ENCODE assay signal across 13 mouse cellular contexts in the genomic region with DNA sequence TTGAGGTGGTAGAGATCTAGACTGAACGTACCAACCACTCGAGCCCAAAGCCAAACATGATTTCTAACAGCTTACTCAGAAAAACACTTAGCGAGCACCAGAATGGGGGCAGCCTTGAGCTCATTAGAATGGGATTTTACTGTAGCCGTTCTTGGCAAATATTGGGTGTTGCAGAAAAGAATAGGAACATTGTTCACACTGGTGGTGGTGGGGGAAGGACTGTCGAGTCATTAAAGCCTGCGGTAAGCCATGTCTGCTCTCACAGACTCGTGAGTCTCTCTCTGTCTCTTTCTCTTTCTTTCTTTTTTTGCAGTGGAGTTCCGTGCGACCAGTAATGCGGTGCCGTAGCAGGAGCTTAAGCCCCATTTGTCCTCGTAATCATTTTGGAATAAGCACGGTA. TPM values are rescaled to one million over a fixed set of nuclear protein-coding genes. Genes with fewer than 3 reads are reported as not detected.
DNase-seq lines count a peak whose midpoint lies in the region.
"Had no signal": no experiment of that assay in that cellular context is flagged by ENCODE, and none has a peak within 500 bp of the region (broad histone marks: within the 10 kb centered on the region; RNA-seq: fewer than 3 reads in every experiment).

No protein-coding gene starts in this region.

- H3K36me3 ChIP-seq in limb, embryonic 10.5 days = no peaks in the 10 kb centered on the region

- peak; percentile 4 to 21 for DNase-seq in frontal cortex, postnatal 36 days (ENCODE audit: low spot score in 2 of 2)
- no peak for DNase-seq in frontal cortex, postnatal 25 days (ENCODE audit: low spot score in 2 of 2)
- DNase-seq in right cerebral cortex, adult 18-20 months = peak; percentile 26
- DNase-seq in right cerebral cortex, postnatal 25 days = no peak
- DNase-seq in limb, embryonic 10.5 days (ENCODE audit: low spot score) = peak; percentile 26
- DNase-seq in spleen, adult 12 weeks (ENCODE audit: low spot score) = no peak
- no peak for DNase-seq in heart, postnatal 10 days
- no peak for DNase-seq in kidney, postnatal 14 days
- DNase-seq: cerebellum, postnatal 36 days; lung, adult 18-20 months had no signal

- H3K4me1 ChIP-seq in limb, embryonic 10.5 days = peaks cover 7% of the 10 kb centered on the region; the same call in 1 of the 2 replicates

- H3K4me3 ChIP-seq in limb, embryonic 10.5 days = no peak overlapping the region

- H3K27me3 ChIP-seq in limb, embryonic 10.5 days (ENCODE audit: low read depth, poor library complexity, severe bottlenecking) = no peaks in the 10 kb centered on the region

- intact Hi-C loops in heart, postnatal 10 days (cut with DNase I) = no loop called here

- WGBS in limb, embryonic 10.5 days = 88% methylated on average over 13 of the region's 13 CpGs

- H3K27ac ChIP-seq in limb, embryonic 10.5 days = 0 out of 2 replicates have a peak overlapping the region, but pooled peaks have one; percentile 10
- H3K27ac ChIP-seq: kidney, postnatal 0 days had no signal

- H3K9me3 ChIP-seq in limb, embryonic 10.5 days (replicated peaks) = no peaks in the 10 kb centered on the region

RNA-seq across cellular contexts. Expression of gene Spata18, which starts 25.4 kb away (rescaled TPM):
- polyA plus RNA-seq in limb, embryonic 10.5 days (2016; fragmentation: Nextera tagmentation; extraction: Ambion mirVana) = 1.5 and 2.1 TPM in 2 replicates
- total RNA-seq in heart, postnatal 10 days (2021) = 1 to 10 TPM; 1.8 TPM
- total RNA-seq: granulocyte monocyte progenitor cell, adult 5-6 weeks had no signal

RNA-seq across cellular contexts. Expression of gene Sgcb, which starts 29.0 kb away (rescaled TPM):
- polyA plus RNA-seq in limb, embryonic 10.5 days (2016; fragmentation: Nextera tagmentation; extraction: Ambion mirVana) = 22.3 and 26.5 TPM in 2 replicates
- total RNA-seq in heart, postnatal 10 days (2021) = 10 to 100 TPM; 75.1 TPM

RNA-seq across cellular contexts. Expression of gene Lrrc66, which starts 44.3 kb away (rescaled TPM):
- polyA plus RNA-seq in limb, embryonic 10.5 days (2016; fragmentation: Nextera tagmentation; extraction: Ambion mirVana) = 0.04 TPM in 1 of 2 replicates, not detected in the other
- total RNA-seq in heart, postnatal 10 days (2021) = not detected
- total RNA-seq: left cerebral cortex, postnatal 25 days had no signal

Comparison
In these comparisons a context has a peak if more than half of its experiments do, and no peak if none do; other contexts are left out.
1. DNase-seq: peak in frontal cortex, postnatal 36 days (2 of 2), right cerebral cortex, adult 18-20 months (single experiment) and limb, embryonic 10.5 days (single experiment); none in frontal cortex, postnatal 25 days (0 of 2), right cerebral cortex, postnatal 25 days (single experiment), spleen, adult 12 weeks (single experiment), heart, postnatal 10 days (0 of 2) and kidney, postnatal 14 days (single experiment).